Mouse (Mus musculus) kidney, embryonic 14.5 days (tissue): ENCODE data around the gene Ints7. TPM values are rescaled to one million over a fixed set of nuclear protein-coding genes. Genes with fewer than 3 reads are reported as not detected.

Source experiments
- ATAC-seq: fragments of 200-750 bp; cut with Nextera tagmentation; 2 replicates; pipeline ENCODE4 v1.8.0; 2017; ENCODE audit warnings: moderate number of reproducible peaks, mild to moderate bottlenecking, moderate TSS enrichment, moderate library complexity; ENCODE audit not compliant: low FRiP score, low TSS enrichment
- H3K27ac ChIP-seq: fragments of 300-500 bp; sonication (generic); 2 replicates; pipeline ENCODE4 v1.5.1; 2014; ENCODE audit warnings: low read depth, mild to moderate bottlenecking, low read length, moderate library complexity, mixed read lengths
- H3K27me3 ChIP-seq: fragments of 300-500 bp; sonication (generic); 2 replicates; pipeline ENCODE4 v1.6.1; 2014; ENCODE audit warnings: mild to moderate bottlenecking, low read length; ENCODE audit not compliant: control insufficient read depth, insufficient read depth
- H3K36me3 ChIP-seq: fragments of 300-500 bp; sonication (generic); 2 replicates; pipeline ENCODE4 v1.6.1; 2014; ENCODE audit warnings: low read length, mixed read lengths; ENCODE audit not compliant: control insufficient read depth, insufficient read depth
- H3K4me1 ChIP-seq: fragments of 300-500 bp; sonication (generic); 2 replicates; pipeline ENCODE4 v1.6.1; 2014; ENCODE audit warnings: low read length, mixed read lengths; ENCODE audit not compliant: control insufficient read depth, insufficient read depth
- H3K4me2 ChIP-seq: fragments of 300-500 bp; sonication (generic); replicated peaks from 2 replicates; pipeline ENCODE4 v1.6.1; 2014; ENCODE audit warnings: low read depth, mild to moderate bottlenecking, low read length
- H3K4me3 ChIP-seq: fragments of 300-500 bp; sonication (generic); 2 replicates; pipeline ENCODE4 v1.5.1; 2014; ENCODE audit warnings: mild to moderate bottlenecking, low read length
- H3K9ac ChIP-seq: fragments of 300-500 bp; sonication (generic); 2 replicates; pipeline ENCODE4 v1.6.1; 2014; ENCODE audit warnings: low read depth, mild to moderate bottlenecking, low read length, moderate library complexity
- H3K9me3 ChIP-seq: fragments of 300-500 bp; sonication (generic); 2 replicates; pipeline ENCODE4 v1.6.1; 2016; ENCODE audit warnings: low read length; ENCODE audit not compliant: control insufficient read depth
- WGBS: fragments of 180-500 bp; shearing (Covaris S2); extraction: QIAGEN DNeasy Blood & Tissue Kit; methylation state at CpG from one replicate; pipeline ENCODE4 v1.1.7; 2014; 5-methylcytosine and 5-hydroxymethylcytosine counted together
- polyA plus RNA-seq: library from polyadenylated mRNA; unstranded; fragments of >200 nt; fragmentation: Nextera tagmentation; extraction: Ambion mirVana; gene quantifications from 2 replicates; pipeline ENCODE4 v1.2.1, GENCODE M21; 2014

Gene Ints7
- polyA plus RNA-seq, 1 experiment from 2014 or later = 77.9 TPM

DNA sequence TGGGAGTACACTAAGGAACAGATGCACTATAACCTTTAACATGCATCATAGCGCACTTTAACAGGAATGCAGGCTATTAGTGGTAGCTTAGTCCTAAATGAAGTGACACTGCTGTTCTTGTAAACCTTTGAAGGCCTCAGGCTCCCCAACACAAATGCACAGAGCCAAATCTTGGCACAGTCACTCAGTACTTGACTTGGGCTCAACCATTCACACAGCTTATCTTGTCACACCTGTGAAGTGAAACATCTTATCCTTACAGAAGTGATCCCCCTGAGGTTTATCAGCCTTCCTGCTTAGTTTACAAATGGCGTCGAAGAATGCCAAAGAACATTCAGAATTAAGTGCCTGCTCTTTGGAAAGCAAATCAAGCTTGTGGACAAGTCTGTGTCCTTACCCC is 31.7 kb upstream of the Ints7 start:
- no peak overlapping the region for H3K9ac ChIP-seq
- H3K4me1 ChIP-seq = no peaks in the 10 kb centered on the region
- H3K4me3 ChIP-seq = no peak overlapping the region
- ATAC-seq = no peak
- no peaks in the 10 kb centered on the region for H3K9me3 ChIP-seq
- H3K36me3 ChIP-seq = peaks cover 89% of the 10 kb centered on the region
- H3K4me2 ChIP-seq = no peak overlapping the region
- no peak overlapping the region for H3K27ac ChIP-seq
- H3K27me3 ChIP-seq = no peaks in the 10 kb centered on the region
- 90% methylated on average over 3 of the region's 3 CpGs for WGBS

DNA sequence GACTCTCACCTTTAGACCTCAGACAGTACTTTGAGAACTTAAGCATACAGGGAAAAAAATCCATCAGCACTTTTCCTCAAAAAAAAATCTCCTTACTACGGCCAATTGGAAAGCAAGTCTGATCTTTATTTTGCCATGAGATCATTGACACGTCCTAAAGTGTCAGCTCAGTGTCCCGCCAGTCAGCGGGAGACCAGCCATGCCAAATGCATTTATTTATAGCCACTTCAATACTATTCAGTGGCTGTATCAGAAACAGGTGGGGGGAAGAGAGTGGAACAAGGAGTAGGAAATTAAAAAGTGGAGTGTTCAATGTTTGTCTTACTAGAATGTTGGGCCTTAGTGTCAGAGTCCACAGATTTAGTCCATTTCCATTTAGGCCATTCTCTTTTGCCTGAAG is 24.6 kb upstream of the Ints7 start:
- H3K4me1 ChIP-seq = no peaks in the 10 kb centered on the region
- H3K9me3 ChIP-seq = no peaks in the 10 kb centered on the region
- no peak overlapping the region for H3K4me2 ChIP-seq
- no peak overlapping the region for H3K4me3 ChIP-seq
- H3K27me3 ChIP-seq = no peaks in the 10 kb centered on the region
- no peak overlapping the region for H3K9ac ChIP-seq
- 90% methylated on average over 4 of the region's 4 CpGs for WGBS
- no peak overlapping the region for H3K27ac ChIP-seq
- H3K36me3 ChIP-seq = peaks cover 68% of the 10 kb centered on the region
- ATAC-seq = no peak

DNA sequence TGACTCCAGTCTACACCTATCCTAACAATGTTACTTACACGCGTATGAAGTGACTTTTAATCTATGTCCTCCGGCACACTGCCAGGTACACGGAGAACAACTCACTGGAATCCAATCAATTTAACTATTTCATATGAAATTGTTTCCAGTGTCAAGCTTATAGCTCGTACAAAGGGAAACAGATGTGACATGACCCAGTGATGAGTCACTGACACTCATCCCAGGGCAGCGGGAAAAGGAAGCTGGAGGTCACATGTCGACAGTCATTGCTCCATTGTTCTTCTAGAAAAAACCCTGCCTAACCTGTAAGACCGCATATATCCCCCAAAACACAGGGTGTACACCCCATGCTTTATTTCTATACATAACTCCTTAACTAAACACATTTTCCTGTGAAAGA is 18.3 kb upstream of the Ints7 start:
- Histone ChIP-seq H3K9ac (no peak overlapping the region), H3K27me3 (no peaks in the 10 kb centered on the region), H3K4me3 (no peak overlapping the region), H3K9me3 (no peaks in the 10 kb centered on the region), H3K4me2 (no peak overlapping the region), H3K27ac (no peak overlapping the region), H3K4me1 (no peaks in the 10 kb centered on the region), H3K36me3 (peaks cover 81% of the 10 kb centered on the region)
- 81% methylated on average over 8 of the region's 8 CpGs for WGBS
- no peak for ATAC-seq

DNA sequence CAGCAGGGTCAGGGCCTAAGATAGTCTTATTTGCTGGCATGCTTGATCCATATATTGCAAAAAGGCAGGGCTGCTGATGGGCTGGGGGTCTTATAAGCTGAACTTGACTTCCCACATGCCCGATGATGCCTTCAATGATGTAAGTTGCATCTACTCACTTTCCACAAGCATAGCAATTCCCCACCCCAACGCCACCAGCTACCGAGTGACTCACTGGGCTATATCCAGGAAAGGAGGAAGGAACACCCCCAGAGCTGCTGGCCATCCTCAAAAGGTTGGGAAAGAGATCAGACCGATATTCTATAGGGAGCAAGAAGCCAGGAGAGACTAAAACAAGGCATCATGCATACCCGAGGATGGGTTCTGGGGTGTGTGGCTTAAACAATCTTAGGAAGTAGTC is 15.7 kb upstream of the Ints7 start:
- Histone ChIP-seq H3K27me3 (no peaks in the 10 kb centered on the region), H3K4me2 (no peak overlapping the region), H3K36me3 (peaks cover 67% of the 10 kb centered on the region), H3K9me3 (no peaks in the 10 kb centered on the region), H3K27ac (no peak overlapping the region), H3K4me1 (no peaks in the 10 kb centered on the region), H3K4me3 (no peak overlapping the region), H3K9ac (no peak overlapping the region)
- WGBS = 91% methylated on average over 5 of the region's 5 CpGs
- no peak for ATAC-seq

DNA sequence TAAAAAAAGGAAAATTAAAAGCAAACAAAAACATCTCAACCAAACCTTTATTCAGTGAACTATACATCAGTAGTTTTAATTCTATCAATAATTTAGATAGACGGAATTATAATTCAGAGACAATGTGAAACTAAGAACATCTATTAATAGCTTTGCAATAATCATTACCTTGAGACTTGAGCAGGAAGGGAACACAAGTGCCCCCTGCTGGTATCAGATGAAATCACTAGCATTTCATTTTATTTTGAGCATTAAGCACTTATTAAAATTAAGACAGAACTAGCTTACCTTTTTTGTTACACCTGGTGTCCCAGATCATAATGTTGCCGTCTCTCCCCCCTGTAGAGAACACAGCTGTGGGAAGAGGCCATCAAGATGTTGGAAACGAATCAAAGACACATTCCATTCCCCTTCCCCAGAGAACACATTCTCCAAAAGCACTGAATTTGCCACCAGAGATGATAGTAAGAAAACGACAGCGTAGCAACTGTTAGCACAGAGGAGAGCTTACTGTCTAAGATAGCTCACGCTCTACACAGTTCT is 12.5 kb upstream of the Ints7 start:
- peaks cover 62% of the 10 kb centered on the region for H3K36me3 ChIP-seq
- no peaks in the 10 kb centered on the region for H3K9me3 ChIP-seq
- no peaks in the 10 kb centered on the region for H3K4me1 ChIP-seq
- 71% methylated on average over 6 of the region's 6 CpGs for WGBS
- no peak for ATAC-seq
- no peaks in the 10 kb centered on the region for H3K27me3 ChIP-seq
- H3K27ac ChIP-seq = no peak overlapping the region
- no peak overlapping the region for H3K9ac ChIP-seq
- no peak overlapping the region for H3K4me2 ChIP-seq
- H3K4me3 ChIP-seq = no peak overlapping the region

DNA sequence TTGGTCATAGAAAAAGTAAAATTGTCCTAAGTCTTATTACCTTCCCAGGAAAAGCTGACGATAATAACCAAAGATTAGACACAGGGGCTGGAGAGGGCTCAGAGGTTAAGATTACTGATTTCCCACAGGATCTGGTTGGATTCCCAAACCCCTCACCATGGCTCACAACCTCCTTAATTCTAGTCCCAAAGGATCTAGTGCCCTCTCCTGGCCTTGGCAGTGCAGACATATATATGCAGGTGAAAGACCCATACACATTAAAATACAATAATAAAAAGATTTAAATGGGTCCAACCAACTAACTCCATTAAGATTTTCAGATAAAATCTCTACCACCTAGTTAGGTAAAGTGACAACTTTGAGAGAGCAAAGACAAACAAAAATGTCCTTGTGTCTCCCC is 7.6 kb upstream of the Ints7 start:
- Histone ChIP-seq H3K4me3 (no peak overlapping the region), H3K9ac (no peak overlapping the region), H3K4me1 (peaks cover 3% of the 10 kb centered on the region; the same call in 1 of the 2 replicates), H3K27ac (no peak overlapping the region), H3K9me3 (no peaks in the 10 kb centered on the region), H3K4me2 (no peak overlapping the region), H3K36me3 (peaks cover 40% of the 10 kb centered on the region), H3K27me3 (no peaks in the 10 kb centered on the region)
- no peak for ATAC-seq
- 88% methylated on average over 1 of the region's 1 CpGs for WGBS

DNA sequence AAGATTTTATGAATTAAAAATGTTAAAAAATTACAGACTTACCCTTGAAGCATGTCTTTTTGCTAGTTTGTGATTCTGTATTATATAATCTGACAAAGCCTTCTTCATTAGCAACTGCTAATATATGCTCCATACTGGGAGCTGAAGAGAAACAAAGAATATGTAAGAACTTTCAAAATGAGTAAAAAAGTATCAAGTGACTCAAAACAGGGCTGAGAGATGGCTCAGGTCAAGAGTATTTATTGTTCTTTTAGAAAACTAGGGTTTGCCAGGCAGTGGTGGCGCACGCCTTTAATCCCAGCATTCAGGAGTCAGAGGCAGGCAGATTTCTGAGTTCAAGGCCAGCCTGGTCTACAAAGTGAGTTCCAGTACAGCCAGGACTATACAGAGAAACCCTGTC is 5.8 kb upstream of the Ints7 start:
- Histone ChIP-seq H3K9me3 (no peaks in the 10 kb centered on the region), H3K27ac (no peak overlapping the region), H3K36me3 (peaks cover 37% of the 10 kb centered on the region), H3K4me1 (peaks cover 3% of the 10 kb centered on the region; the same call in 1 of the 2 replicates), H3K27me3 (no peaks in the 10 kb centered on the region), H3K4me2 (no peak overlapping the region), H3K4me3 (no peak overlapping the region), H3K9ac (no peak overlapping the region)
- 96% methylated on average over 2 of the region's 2 CpGs for WGBS
- ATAC-seq = no peak

DNA sequence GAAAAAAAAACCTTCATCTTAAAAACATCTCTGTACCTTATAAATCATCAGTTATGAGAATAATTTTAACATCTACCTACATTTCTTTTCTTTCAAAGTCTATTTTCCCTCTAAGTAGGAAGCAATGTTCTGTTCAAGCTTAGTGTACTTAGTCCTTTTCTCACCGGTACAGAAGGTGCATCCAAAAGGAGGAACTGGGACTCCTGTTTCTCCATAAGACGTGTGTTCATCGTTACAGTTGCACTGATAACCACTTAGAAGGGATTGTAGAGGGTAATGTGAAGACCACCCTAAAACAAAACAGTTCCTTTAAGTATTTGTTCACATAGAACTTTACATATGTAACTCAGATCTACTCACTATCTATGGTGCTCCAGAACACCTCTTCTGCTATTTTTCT is 5.0 kb upstream of the Ints7 start:
- Histone ChIP-seq H3K9me3 (no peaks in the 10 kb centered on the region), H3K4me2 (no peak overlapping the region), H3K4me1 (peaks cover 3% of the 10 kb centered on the region; the same call in 1 of the 2 replicates), H3K9ac (no peak overlapping the region), H3K27me3 (no peaks in the 10 kb centered on the region), H3K27ac (no peak overlapping the region), H3K36me3 (peaks cover 35% of the 10 kb centered on the region), H3K4me3 (no peak overlapping the region)
- no peak for ATAC-seq
- WGBS = 91% methylated on average over 3 of the region's 3 CpGs

DNA sequence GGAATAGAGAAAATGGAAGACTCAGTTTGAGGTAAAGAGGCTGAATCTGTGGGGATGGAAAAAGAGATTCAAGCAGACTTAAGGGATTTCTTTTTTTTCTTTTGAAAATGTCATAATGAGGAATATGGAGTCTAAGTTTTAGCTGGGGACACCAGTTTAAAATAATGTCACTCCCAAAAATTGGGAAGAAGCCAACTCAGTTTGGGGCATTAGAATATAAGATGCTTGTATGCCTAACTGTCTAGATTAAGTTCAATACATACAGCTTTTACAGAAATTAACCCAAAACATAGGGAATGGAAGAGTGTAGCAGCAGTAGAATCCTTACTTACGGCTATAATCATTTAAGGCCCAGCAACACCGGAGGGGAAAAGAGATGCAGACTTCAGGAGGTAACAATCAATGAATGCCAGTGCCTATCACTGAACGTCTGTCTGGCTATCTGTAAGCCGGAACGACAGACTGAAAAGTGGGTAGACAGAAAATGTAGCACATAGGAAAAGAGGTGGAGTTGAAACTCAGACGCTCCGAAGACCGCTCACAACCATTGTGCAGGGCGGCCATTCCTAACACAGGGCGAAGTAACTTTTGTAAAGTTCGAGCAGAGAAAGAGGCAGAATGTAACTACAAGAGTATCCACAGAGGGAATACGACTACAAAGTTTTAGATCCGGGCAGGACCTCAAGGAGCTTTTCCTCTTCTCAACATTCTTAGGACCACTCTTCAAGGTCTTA is 1.4 kb upstream of the Ints7 start:
- H3K36me3 ChIP-seq = peaks cover 11% of the 10 kb centered on the region
- H3K9ac ChIP-seq = peak overlapping the region; percentile 95
- no peak for ATAC-seq
- H3K4me2 ChIP-seq = peak overlapping the region; percentile 65
- H3K27ac ChIP-seq = peak overlapping the region; percentile 97
- H3K4me3 ChIP-seq = peak overlapping the region; percentile 94
- peaks cover 20% of the 10 kb centered on the region for H3K4me1 ChIP-seq
- WGBS = 2% methylated on average over 13 of the region's 13 CpGs
- no peaks in the 10 kb centered on the region for H3K27me3 ChIP-seq
- no peaks in the 10 kb centered on the region for H3K9me3 ChIP-seq
